Mouse (Mus musculus) olfactory bulb, adult 2 months (tissue): ENCODE results near the gene Crtc1. TPM values are rescaled to one million over a fixed set of nuclear protein-coding genes. Genes with fewer than 3 reads are reported as not detected.
A peak's percentile ranks its signal among the peaks of the same experiment; 100 is the strongest.

ENCODE experiments used
- H3K27ac ChIP-seq: fragments of 200-500 bp; 2 replicates; pipeline ENCODE4 v1.5.1; 2012; ENCODE audit warnings: low read depth, low read length; ENCODE audit not compliant: insufficient read depth
- H3K4me1 ChIP-seq: fragments of 200-500 bp; 2 replicates; pipeline ENCODE4 v1.6.1; 2012; ENCODE audit warnings: low read length; ENCODE audit not compliant: control insufficient read depth, insufficient read depth
- H3K4me3 ChIP-seq: fragments of 200-500 bp; 2 replicates; pipeline ENCODE4 v1.5.1; 2012; ENCODE audit warnings: mild to moderate bottlenecking, low read depth, low read length, moderate library complexity; ENCODE audit not compliant: insufficient read depth
- CTCF ChIP-seq: fragments of 200-500 bp; IDR thresholded peaks from 2 replicates; pipeline ENCODE4 v1.5.1; 2012; ENCODE audit warnings: low read depth, mild to moderate bottlenecking, low read length, moderate library complexity; ENCODE audit not compliant: insufficient read depth
- POLR2A ChIP-seq: fragments of 200-500 bp; IDR thresholded peaks from 2 replicates; pipeline ENCODE4 v1.6.1; 2012; ENCODE audit warnings: mild to moderate bottlenecking, low read depth, low read length, moderate library complexity; ENCODE audit not compliant: insufficient read depth
- WGBS: fragments of 180-500 bp; shearing (Covaris S2); methylation state at CpG from one replicate; pipeline ENCODE4 v1.1.7; 2018; 5-methylcytosine and 5-hydroxymethylcytosine counted together
- polyA plus RNA-seq: library from polyadenylated mRNA; stranded (reverse); fragments of >200 nt; gene quantifications from 2 replicates; pipeline ENCODE4 v1.2.4, GENCODE M21; 2012; ENCODE audit warnings: low replicate concordance; ENCODE audit not compliant: missing spikeins, insufficient read depth, insufficient read length

Gene Crtc1
- polyA plus RNA-seq, 1 experiment, result not detected

DNA sequence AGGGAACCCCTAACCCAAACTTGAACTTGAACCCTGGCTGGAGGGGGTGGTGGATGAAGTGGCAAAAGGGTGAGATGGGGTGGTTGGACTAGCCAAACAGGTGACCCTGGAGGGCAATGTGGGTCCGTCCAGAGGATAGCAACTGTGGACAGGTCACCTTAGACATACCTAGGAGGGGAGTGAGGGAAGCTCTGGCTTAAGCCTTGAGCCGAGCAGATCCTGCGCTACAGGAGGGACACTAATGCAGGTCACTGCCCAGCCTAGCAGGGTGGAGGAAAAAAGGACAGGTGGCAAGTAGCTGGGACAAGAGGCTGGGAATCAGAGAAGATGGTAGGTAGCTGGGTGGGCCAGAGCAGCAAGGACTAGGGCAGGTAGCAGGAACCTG is 87.4 kb downstream of the Crtc1 start:
- 18% methylated on average over 3 of the region's 3 CpGs for WGBS
- no peak for TF ChIP-seq CTCF
- TF ChIP-seq POLR2A, result no peak
- H3K27ac ChIP-seq, result no peak overlapping the region
- H3K4me1 ChIP-seq, result peaks cover 43% of the 10 kb centered on the region
- peak overlapping the region; percentile 95 for H3K4me3 ChIP-seq

DNA sequence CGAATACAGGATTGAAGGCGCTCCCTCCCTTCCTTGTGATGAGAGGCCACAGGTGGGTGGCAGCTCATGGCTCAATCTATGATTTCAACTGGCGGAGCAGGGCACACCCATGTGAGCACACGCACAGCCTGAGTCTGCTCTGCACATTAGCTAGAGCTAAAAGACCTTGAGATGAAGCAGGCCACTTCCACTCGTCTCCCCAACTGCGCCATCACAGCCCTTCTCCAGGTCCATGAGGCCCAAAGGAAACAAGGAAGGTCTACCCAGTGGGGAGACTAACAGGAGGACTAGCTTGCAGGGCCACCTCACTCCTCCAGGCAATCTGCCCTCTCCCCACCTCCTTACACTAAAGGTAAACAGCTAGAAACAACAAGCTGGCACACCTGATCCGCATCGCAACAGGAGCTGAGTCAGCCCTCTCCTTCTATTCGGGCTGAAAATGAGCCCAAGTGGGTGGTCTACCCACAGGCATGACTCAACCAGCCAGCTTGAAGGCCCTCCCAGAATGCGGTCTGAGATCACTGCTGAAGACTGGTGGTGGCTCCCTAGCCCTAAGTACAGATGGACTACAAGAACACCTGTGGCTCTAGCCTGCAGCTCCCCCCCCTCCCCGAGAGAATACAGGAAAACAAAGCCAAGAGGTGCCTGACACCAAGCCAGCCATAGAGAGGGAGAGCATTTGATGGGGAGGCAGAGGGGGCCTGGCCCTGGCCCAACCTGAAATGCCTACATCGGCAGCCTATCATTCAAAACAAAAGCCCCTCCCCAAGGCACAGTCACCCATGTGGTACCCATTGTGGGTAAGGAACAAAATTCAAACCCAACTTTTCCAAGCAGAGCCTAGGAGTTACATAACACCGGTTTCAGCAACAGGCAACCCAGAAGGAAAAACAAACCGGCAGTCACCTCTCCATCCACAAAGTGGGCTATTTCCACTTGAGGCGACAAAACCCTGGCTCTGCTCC is 88.1 kb downstream of the Crtc1 start:
- TF ChIP-seq CTCF, result no peak
- TF ChIP-seq POLR2A, result no peak
- H3K4me1 ChIP-seq, result peaks cover 46% of the 10 kb centered on the region
- no peak overlapping the region for H3K27ac ChIP-seq
- WGBS, result 20% methylated on average over 15 of the region's 15 CpGs
- H3K4me3 ChIP-seq, result peak overlapping the region; percentile 95

DNA sequence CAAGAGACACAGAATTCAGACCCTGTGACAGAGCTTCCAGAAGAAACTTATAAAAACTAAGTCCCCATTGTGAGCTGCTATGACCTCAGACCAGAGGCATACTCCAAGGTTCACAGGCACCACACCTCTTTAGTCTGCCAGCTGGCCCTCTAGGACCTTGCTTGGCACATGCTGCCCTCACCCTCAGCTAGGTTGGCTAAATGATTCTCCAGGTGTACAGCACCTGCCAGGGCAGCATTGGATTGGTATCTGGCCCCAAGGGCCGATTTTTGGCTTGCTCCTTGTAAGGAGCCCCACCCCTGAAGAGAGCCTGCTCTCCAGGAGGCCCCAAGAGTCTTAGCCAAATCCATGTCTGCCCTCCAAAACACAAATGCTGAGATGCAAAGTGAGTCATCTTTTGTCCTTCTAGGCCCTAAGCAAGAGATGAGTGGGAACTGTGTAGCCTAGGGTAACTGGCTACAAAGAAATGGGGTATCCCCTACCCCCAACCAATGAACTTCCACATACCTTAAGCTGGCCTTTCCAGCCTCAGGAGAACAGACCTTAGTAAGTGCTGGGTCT is 91.4 kb downstream of the Crtc1 start:
- Histone ChIP-seq H3K27ac (no peak overlapping the region), H3K4me3 (no peak overlapping the region), H3K4me1 (peaks cover 47% of the 10 kb centered on the region)
- TF ChIP-seq CTCF (no peak), POLR2A (no peak)
- 36% methylated on average over 1 of the region's 1 CpGs for WGBS

DNA sequence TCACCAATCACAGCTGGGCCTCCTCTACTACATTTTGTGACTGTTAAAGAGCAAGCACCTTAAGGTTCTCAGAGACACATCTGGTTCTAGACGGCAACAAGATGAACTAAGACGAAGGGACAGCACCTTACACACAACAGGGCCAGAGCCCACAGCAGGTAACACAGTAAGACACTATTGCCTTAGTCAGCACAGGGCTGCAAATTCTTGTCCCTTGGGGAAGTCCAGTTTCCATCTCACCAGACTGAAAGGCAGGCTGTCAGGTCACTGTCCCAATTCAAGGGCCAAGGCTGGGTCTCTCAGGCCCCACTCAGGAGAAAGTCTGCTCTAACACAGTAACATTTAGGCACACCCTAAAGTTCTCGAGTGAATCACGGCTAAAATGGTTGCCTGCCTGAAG is 91.9 kb downstream of the Crtc1 start:
- WGBS, result 55% methylated on average over 4 of the region's 4 CpGs
- no peak for TF ChIP-seq CTCF
- no peak for TF ChIP-seq POLR2A
- Histone ChIP-seq H3K4me1 (peaks cover 47% of the 10 kb centered on the region), H3K4me3 (no peak overlapping the region), H3K27ac (no peak overlapping the region)

DNA sequence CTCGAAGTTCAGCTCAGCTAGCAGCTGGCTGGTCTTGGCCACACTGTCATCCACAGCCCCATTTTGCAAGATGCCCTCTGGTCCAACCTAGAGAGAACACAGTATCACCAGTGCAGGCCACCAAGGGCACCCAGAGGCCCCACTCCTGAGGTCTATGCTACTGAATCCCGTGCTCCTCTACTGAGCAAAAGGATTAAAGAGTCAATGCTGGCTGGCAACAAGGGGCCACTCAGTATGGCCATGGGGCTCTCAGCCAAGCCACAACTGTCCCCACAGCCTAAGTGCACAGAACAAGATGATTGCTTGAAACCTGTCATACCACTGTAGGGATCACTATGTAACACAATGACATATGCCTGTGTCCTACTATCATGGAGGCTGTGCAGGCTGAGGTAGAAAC is 95.1 kb downstream of the Crtc1 start:
- TF ChIP-seq POLR2A (no peak), CTCF (no peak)
- Histone ChIP-seq H3K27ac (no peak overlapping the region), H3K4me1 (peaks cover 25% of the 10 kb centered on the region), H3K4me3 (no peak overlapping the region)
- 71% methylated on average over 2 of the region's 2 CpGs for WGBS

DNA sequence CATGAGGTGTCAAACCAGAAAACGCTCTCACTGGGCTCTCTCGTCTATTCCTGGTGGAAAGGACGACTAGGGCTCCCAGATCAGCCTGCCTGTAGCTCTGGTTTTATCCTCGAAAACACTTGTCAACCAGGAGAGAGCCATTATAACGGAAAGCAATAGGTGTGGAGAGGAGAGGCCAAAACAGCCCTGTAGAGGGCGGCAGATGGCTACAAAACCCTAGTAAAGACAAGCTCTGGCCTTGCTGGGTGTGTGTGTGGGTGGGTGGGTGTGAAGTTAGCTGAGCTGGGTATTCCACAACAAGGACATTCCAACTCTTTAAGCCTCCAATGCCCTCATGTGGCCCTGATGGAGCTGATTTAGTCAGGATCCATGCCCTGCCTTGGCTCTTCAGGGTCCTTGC is 95.7 kb downstream of the Crtc1 start:
- H3K27ac ChIP-seq, result no peak overlapping the region
- TF ChIP-seq POLR2A (no peak), CTCF (no peak)
- WGBS, result 47% methylated on average over 6 of the region's 6 CpGs
- H3K4me3 ChIP-seq, result no peak overlapping the region
- H3K4me1 ChIP-seq, result peaks cover 19% of the 10 kb centered on the region

DNA sequence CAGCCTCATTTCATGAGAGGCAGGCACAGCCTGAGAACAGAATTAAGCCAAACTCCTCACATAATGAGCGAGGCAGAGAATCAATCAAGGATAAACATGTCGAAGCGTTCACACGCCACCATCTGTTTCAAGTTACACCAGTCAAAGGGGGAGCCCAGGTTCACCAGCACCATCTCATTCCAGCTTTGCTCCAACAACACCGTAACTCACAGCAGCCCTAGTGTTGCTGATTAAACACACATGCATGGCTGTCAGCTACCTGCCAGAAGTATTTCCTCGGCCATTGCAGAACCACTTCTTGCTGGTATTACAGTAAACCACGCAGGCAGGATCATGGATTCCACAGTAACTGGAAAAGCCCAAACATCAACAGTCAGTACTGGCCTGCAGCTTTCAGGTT is 96.3 kb downstream of the Crtc1 start:
- Histone ChIP-seq H3K4me3 (no peak overlapping the region), H3K4me1 (peaks cover 15% of the 10 kb centered on the region), H3K27ac (no peak overlapping the region)
- 80% methylated on average over 7 of the region's 7 CpGs for WGBS
- TF ChIP-seq POLR2A (no peak), CTCF (no peak)

DNA sequence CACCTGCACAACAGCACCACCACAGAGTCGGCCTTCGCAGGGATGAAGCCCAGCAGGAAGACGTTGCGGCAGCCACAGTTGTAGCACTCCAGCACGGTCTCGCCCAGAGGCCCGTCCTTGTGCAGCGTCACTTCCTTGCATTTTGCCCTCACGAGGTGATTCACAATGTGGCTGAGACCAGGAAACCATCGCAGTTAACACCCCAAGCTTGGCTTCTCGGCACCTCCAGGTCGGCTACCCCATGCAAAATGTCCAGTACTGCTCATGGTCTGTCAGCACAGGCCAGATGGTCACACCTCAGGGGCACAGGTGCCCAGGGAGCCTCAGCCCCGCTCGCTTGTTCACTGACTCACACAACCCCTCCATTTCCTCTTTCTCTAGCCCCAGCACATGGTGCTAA is 97.4 kb downstream of the Crtc1 start:
- Histone ChIP-seq H3K4me3 (no peak overlapping the region), H3K4me1 (peaks cover 11% of the 10 kb centered on the region), H3K27ac (no peak overlapping the region)
- no peak for TF ChIP-seq CTCF
- TF ChIP-seq POLR2A, result no peak
- 88% methylated on average over 14 of the region's 14 CpGs for WGBS

DNA sequence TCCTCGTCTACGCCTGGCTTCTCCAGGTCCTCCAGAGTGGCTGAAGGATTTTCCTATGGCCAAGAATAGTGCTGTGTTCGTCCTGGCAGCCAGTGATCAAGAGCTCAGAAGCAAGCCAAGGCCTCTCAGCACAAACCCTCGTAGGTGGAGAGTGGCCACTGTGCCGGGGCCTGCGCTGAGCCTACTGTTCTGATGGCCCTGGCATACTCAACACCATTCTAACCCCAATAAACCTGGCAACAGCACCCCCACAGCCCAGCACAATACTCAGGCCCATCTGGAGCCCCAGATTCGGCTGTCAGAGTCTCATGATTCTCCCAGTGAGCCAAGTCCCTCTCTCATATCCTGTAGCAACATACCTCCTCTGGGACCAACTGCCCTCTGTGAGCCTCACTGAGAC is 98.7 kb downstream of the Crtc1 start:
- no peak overlapping the region for H3K27ac ChIP-seq

More for the DNA sequence above, 98.7 kb downstream of the Crtc1 start:
- peaks cover 5% of the 10 kb centered on the region for H3K4me1 ChIP-seq
- no peak overlapping the region for H3K4me3 ChIP-seq
- TF ChIP-seq CTCF (no peak), POLR2A (no peak)
- 79% methylated on average over 7 of the region's 7 CpGs for WGBS
